Mouse (Mus musculus): ENCODE measurements at regions not wholly inside any gene's neighbourhood (a gene's known extent, or its start where the extent isn't known, plus 50 kb on each side); places are given as distances from the start of the nearest gene placed in this dataset.

DNA sequence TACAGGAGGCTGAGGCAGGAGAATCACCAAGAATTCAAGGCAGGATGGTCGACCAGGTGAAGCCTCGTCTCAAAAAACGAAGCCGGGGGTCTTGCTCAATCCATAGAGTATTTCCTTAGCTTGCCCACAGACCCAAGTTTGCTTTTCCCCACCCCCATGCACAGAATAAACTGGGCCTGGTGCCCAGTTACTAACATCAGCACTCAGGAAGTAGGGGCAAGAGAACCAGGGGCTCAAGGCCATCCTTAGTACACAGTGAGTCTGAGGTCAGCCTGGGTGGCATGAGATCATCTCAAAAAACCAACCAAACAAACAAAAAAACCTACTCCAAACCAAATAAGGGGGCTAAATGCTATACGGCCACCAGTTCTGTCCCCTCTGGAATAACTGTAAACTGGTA is 58.4 kb upstream of the Ier3 start:
- TF ChIP-seq CTCF (conservative IDR thresholded peaks at IDR 0.05; ENCODE audit: low read length): no peak
- no peak for TF ChIP-seq POU5F1 (IDR thresholded peaks at IDR 0.05; ENCODE audit: borderline replicate concordance, low read length)
- TF ChIP-seq NANOG (IDR thresholded peaks at IDR 0.05; ENCODE audit: borderline replicate concordance, low read length): no peak
